10 mouse cellular contexts compared by ENCODE assay signal in genomic region chr2:163344976-163345660, GRCm38 (mm10). TPM values are rescaled to one million over a fixed set of nuclear protein-coding genes. Genes with fewer than 3 reads are reported as not detected.
DNase-seq lines count a peak whose midpoint lies in the region; ATAC-seq and TF ChIP-seq lines count a peak whose summit lies in the region.
"Had no signal": no experiment of that assay in that cellular context is flagged by ENCODE, and none has a peak within 500 bp of the region (broad histone marks: within the 10 kb centered on the region; RNA-seq: fewer than 3 reads in every experiment).

No protein-coding gene starts in this region.

- no peaks in the 10 kb centered on the region for H3K36me3 ChIP-seq in C2C12 (ENCODE audit: control insufficient read depth, insufficient read depth)
- H3K36me3 ChIP-seq: neural tube, embryonic 12.5 days had no signal

- H3ac ChIP-seq in C2C12 (ENCODE audit: control insufficient read depth, insufficient read length, low read depth) = peak overlapping the region; percentile 8

- H3K79me2 ChIP-seq in C2C12 (ENCODE audit: control insufficient read depth, insufficient read depth) = no peaks in the 10 kb centered on the region

- peak; percentile 85 for DNase-seq in 3T3-L1 (ENCODE audit: low read depth, low spot score)
- peak; percentile 63 to 76 for DNase-seq in heart, adult 9 months (ENCODE audit: low spot score in 2 of 2)
- DNase-seq in lung, adult 18-20 months = peak; percentile 12 to 36
- DNase-seq in thymus, postnatal 25 days = no peak
- no peak for DNase-seq in right cerebral cortex, postnatal 14 days
- DNase-seq: thymus, postnatal 36 days had no signal

- no peaks in the 10 kb centered on the region for H3K27me3 ChIP-seq in C2C12 (ENCODE audit: control insufficient read depth, insufficient read depth, insufficient read length)

- no peak for TF ChIP-seq CTCF in C2C12 (IDR thresholded peaks at IDR 0.05; ENCODE audit: control insufficient read depth, insufficient read depth, insufficient read length)

- no peak overlapping the region for H3K4me3 ChIP-seq in C2C12 (ENCODE audit: insufficient read depth, poor library complexity, severe bottlenecking)
- H3K4me3 ChIP-seq: neural tube, embryonic 12.5 days had no signal

- no peaks in the 10 kb centered on the region for H3K79me3 ChIP-seq in C2C12 (ENCODE audit: low read depth)

- ATAC-seq in granulocyte monocyte progenitor cell, adult 5-6 weeks (replicated peaks; ENCODE audit: poor library complexity, severe bottlenecking) = no peak

TF ChIP-seq in C2C12, 6 proteins besides CTCF, POLR2A, EP300 and RAD21:
- TF ChIP-seq FOSL1 (IDR thresholded peaks at IDR 0.05; ENCODE audit: insufficient read depth, low read length, poor library complexity, severe bottlenecking) (peak; percentile 45), CEBPB (IDR thresholded peaks at IDR 0.05; ENCODE audit: low read depth) (peak; percentile 86), USF1 (IDR thresholded peaks at IDR 0.05; ENCODE audit: low read depth) (peak; percentile 81), MYOD1 (IDR thresholded peaks at IDR 0.05; ENCODE audit: control insufficient read depth, insufficient read length, low read depth) (peak; percentile 94), MAX (IDR thresholded peaks at IDR 0.05) (no peak), MYOG (IDR thresholded peaks at IDR 0.05; ENCODE audit: control insufficient read depth, extremely low read depth, insufficient read length) (no peak)
TF ChIP-seq in C2C12: peak in this region for 4.

RNA-seq across cellular contexts. Expression of gene Jph2, which starts 52.7 kb away (rescaled TPM):
- polyA plus RNA-seq in C2C12 (2012; fragmentation: generic; extraction: Trizol) = 78.4 TPM
- total RNA-seq in granulocyte monocyte progenitor cell, adult 5-6 weeks (2014; fragmentation: Nextera tagmentation) = not detected in 2 replicates
- not detected in 2 replicates for total RNA-seq in granulocyte monocyte progenitor cell, adult 5-6 weeks (2017)
- total RNA-seq: megakaryocyte progenitor cell, adult 5-6 weeks had no signal

Comparison
In these comparisons a context has a peak if more than half of its experiments do, and no peak if none do; other contexts are left out.
1. DNase-seq: peak in 3T3-L1 (single experiment), heart, adult 9 months (2 of 2) and lung, adult 18-20 months (2 of 2); none in thymus, postnatal 25 days (single experiment) and right cerebral cortex, postnatal 14 days (single experiment).